Mouse (Mus musculus) erythroblast, embryonic 14.5 days (primary cell): ENCODE measurements around the gene Fbxl17.

Experiments
- GATA1 ChIP-seq: IDR thresholded peaks from 2 replicates; pipeline ENCODE4 v1.6.1; 2012; ENCODE audit warnings: low read length, inconsistent platforms, mixed read lengths
- TAL1 ChIP-seq: IDR thresholded peaks from 3 replicates; pipeline ENCODE4 v1.6.1; 2012; ENCODE audit warnings: low read length, inconsistent platforms, mixed read lengths

DNA sequence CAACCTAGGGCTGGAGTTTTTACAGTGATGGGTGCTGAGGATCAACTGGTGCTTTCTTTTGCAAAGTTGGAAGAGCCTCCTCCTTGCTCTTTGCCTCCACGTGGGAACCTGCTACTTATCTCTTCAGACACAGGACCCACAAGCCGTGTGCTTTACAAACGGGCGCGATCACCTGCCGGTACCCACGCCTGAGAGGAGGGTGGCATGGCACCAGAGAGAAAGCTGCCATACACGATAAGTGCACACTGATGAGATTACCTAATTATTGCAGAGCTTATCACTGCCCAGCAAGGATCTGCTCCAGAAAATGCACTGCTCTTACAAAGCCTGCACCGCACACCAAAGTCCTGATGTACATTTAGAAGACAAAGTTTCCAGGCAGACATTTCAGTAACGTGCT, 187.5 kb downstream of the Fbxl17 start:
- peak; percentile 99 for TF ChIP-seq GATA1
- peak; percentile 98 for TF ChIP-seq TAL1
